Mouse (Mus musculus) layer of hippocampus, adult 9-10 months (tissue): Measurements from ENCODE around the gene Zfp954.
A peak's percentile ranks its signal among the peaks of the same experiment; 100 is the strongest.
"Not testable (repeated sequence)": the region's sequence is repeated elsewhere in the genome, so short reads cannot be mapped to it uniquely, and the experiment has no call there.

Experiments
- DNase-seq: peaks from one replicate; pipeline ENCODE4 v3.0.0; 2022; ENCODE audit warnings: low spot score

Zfp954 gene

DNA sequence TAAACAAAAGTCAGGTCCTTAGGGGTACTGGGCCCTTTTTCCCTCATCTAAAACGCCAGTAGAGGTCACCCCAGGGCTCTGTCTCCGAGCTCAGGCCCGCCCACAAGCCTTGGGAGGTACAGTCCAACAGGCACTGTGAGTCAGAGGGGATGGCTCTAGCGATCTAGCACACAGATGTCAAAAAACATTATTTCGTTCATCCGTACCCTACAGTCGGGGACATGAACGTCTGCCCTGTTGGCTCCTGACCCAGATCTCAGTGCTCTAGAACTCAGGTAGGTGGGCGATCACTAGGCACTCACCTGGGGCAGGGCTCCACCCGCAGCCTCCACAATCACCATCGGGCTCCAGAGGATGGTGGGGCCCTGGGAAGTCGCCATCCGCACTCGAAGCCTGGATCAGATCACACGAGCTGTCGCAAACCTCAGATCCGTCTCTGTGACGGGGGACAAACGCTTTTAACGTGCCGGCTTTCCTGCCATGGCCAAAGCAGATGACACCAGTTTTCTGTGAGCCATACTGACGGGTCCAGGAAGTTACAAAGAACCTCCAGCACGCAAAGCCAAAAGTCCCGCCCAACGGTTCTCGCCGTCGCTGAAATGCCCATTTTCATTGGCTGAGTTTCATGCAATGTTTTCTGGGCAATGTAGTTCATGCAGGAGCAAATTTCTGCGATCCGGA, at the start of gene Zfp954:
Gene Zfp954, minus strand, starts transcription at position 568 of the 681 bp plus-strand sequence.
- peak; percentile 83 for DNase-seq

DNA sequence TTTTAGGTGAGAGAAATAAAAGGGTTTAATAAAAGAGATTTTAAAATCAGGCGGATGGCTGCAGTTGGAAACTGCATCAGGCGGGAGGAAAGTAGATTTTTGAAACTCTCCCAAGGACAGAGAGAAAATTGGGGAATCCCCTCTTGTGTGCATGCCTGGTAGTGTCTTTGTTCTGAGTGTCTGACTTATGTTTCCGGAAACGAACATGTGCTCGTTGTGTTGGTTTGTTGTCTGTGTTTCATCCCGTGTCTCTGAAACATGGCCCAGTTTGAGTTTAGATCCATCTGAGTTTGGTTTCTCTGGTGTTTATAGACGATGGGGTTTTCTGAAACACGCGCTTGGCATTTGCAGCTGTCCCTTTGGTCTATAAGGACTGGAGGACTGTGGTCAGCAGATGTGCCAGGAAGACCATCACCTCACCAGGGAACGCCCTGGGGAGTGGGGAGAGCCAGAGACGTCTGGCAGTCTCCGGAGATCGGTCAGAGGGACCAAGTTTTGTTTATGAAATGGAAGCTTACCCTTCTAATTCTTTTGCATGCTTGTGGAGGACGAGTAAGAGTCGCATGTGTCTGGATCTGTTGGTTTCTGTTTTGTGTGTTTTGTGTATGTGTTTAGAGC, 24.8 kb upstream of the Zfp954 start:
- no peak for DNase-seq

DNA sequence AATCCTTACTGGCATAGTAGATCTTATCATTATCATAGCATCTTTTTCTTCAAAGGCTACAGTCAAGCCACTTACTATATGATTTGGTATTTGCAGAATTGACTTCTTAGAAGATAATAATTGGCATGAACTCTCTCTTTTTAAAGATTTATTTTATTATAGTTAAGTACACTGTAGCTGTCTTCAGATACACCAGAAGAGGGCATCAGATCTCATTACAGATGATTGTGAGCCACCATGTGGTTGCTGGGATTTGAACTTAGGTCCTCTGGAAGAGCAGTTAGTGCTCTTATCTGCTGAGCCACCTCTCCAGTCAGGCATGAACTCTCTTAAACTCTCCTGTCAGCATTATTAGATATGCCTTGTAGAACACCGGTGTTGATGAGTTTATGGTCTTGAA, 22.9 kb upstream of the Zfp954 start:
- no peak for DNase-seq

DNA sequence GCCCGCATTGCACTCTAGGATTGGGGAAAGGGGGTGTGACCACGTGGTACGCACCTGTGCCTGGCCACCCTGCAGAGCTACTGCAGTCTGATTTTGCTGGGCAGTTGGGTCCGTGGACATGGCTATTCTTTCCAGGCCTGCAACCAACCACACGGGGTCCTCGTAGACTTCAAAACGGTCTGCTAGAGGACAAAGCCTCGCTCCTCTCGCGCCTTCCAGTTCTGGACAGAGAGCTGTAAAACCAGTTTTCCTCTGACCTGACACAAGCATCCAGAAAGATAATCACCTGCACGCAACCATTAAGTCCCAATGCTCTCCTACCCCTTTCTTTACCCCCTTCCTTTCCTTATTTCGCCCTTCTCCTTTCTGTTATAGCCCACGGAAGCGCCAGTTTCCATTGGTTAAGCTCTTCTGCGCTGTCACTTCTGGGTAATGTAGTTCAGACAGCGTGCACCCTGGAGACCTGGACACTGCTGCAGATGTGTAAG, 15.1 kb upstream of the Zfp954 start, which contains the start of gene Zfp773:
Gene Zfp773, minus strand, starts transcription at position 377 of the 488 bp plus-strand sequence.
- peak; percentile 41 for DNase-seq

DNA sequence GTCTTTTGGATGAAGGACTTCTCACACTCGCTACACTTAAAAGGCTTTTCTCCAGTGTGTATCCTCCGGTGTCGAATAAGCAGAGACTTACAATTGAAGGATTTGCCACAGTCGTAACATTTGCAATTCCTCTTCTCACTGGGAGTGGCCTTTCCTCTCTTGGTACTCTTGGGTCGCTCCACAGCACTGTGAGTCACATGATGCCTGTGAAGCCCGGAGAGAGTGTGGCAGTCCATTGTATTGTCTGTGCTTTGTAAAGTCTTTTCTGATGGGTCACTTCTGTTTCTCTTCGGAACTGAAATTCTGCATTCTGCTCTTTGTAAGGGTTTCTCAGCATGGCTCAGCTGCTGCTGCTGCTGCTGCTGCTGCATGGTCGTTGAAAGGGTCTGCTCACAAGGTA, 11.5 kb upstream of the Zfp954 start:
- DNase-seq: no peak

DNA sequence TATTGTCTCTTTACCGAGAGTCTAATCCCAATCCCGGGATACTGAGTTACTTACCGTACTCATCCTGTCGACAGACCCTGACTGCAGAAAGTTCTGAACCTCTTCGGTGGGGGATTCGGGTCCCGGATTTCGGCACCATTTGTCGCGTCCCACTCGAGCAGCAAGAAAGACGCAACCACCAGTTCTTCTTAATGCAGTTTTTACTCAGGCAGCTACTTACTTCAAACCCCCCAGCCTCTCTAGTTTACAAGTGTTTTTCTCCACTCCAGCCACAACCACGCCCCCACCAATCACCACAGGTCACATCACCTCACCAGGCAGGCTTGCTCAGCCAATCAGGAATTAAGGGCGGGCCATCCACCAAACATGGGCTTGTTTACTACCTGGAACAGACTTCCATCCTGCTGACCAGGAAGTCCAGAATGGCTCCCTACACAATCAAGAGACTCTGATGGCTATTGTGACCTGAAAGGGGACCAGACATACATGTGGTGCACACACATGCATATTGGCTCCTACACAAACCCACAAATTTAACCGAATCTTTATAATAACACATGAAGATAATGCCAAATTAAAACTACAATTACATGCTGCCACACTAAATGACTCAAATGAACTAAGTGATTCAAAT, 9.3 kb upstream of the Zfp954 start:
- DNase-seq: not testable (repeated sequence)

DNA sequence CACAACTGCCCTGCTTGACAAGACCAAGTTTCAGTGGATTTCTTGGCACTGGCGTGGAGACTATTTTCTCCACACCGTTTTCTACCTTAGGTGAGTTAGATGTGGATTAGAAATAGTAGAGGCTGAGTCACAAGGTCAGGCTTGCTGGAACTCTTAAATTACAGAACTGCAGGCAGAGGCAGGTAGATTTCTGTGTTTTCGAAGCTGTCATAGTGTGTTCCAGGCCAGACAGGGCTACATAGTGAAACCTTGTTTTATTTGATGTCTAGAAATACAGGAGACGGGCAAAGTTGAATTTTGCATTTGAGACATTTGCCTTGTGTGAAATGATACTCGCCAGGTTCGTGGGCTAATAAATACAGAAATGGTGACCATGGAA, 303 bp upstream of the Zfp954 start:
- DNase-seq: no peak

DNA sequence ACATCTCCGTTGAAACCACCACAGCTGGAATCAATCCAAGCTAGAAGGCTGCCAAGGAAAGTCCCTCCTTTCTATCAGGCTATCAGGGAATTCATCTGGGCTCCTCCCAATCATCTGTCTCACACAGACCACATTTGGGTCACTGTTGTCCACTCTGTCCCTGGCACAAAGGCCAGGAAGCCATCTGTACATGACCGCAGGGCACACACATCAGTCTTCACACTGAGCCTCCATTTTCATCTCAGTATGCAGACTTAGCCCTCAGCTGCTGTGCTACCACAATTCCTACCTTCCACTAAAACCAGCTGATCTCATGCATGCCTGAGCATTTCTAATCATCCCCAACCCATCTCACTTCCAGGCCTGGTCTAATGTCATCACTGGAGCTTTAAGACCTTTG, 2.8 kb downstream of the Zfp954 start:
- DNase-seq: no peak

DNA sequence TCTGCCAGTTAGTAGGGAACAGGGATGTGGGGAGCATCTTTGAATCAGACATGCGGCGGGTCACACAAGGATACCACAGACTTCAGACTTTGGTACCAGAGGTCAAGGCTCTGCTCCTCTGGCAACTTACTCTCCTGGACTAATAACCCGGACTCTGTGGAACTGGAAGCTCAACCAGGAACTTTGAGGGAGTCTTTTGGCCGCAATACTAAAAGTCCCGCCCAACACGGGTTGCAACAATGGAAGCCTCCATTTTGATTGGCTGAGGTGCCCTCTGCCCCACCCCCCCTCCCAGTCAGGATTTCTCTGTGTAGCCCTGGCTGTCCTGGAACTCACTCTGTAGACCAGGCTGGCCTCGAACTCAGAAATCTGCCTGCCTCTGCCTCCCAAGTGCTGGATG, 12.8 kb downstream of the Zfp954 start:
- no peak for DNase-seq
